Mouse (Mus musculus): Measurements from ENCODE around the gene Lrfn3. TPM values are rescaled to one million over a fixed set of nuclear protein-coding genes. Genes with fewer than 3 reads are reported as not detected.

Gene Lrfn3
- total and polyA plus RNA-seq, 2 experiments from 2014 or later, result 20.3 to 28.0 TPM

DNA sequence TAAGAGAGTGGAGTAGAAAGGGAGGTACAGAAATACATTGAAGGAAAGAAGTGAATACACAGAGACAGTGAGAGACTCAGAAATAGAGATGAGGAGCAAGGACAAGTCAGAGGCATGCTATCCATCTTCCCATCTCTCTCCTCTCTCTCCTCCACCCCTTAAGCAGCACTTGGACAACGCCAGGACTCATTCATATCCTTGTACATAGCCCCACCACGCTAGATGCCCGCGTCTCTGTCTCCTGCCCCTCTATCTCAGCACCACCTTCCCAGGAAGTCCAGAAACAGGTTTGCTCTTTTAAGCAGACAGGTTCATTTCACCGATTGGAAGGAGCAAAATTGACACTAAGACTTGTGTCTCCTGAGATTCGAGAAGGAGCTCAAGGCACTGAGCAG lies 769 bp upstream of the Lrfn3 start:
- Histone ChIP-seq H3K36me3 (ENCODE audit: insufficient read depth) (peaks cover 12% of the 10 kb centered on the region; the same call in 1 of the 2 replicates), H3K4me2 (ENCODE audit: low read depth) (peak overlapping the region; percentile 80), H3K4me1 (ENCODE audit: insufficient read depth) (peaks cover 19% of the 10 kb centered on the region), H3K27me3 (ENCODE audit: insufficient read depth, low read length) (no peaks in the 10 kb centered on the region), H3K9ac (peak overlapping the region; percentile 84), H3K9me3 (ENCODE audit: low read length) (no peaks in the 10 kb centered on the region), H3K4me3 (ENCODE audit: low read depth, low read length) (peak overlapping the region; percentile 72), H3K27ac (ENCODE audit: low read depth, low read length) (peak overlapping the region; percentile 66)
- ATAC-seq (peak; percentile 28), DNase-seq (no peak)
- WGBS, result 54% methylated on average over 6 of the region's 6 CpGs
- TF ChIP-seq CTCF (IDR thresholded peaks at IDR 0.05; ENCODE audit: low read depth), result no peak

- H3K4me1 ChIP-seq (ENCODE audit: insufficient read depth), result peaks cover 19% of the 10 kb centered on the region
- ATAC-seq (no peak), DNase-seq (no peak)
- H3K36me3 ChIP-seq (ENCODE audit: insufficient read depth), result peaks cover 22% of the 10 kb centered on the region
- H3K27ac ChIP-seq (ENCODE audit: low read depth, low read length), result no peak overlapping the region
- H3K27me3 ChIP-seq (ENCODE audit: insufficient read depth, low read length), result no peaks in the 10 kb centered on the region
- no peaks in the 10 kb centered on the region for H3K9me3 ChIP-seq (ENCODE audit: low read length)
- no peak for TF ChIP-seq CTCF (IDR thresholded peaks at IDR 0.05; ENCODE audit: low read depth)
- 93% methylated on average over 17 of the region's 17 CpGs for WGBS
- H3K9ac ChIP-seq, result no peak overlapping the region
- no peak overlapping the region for H3K4me3 ChIP-seq (ENCODE audit: low read depth, low read length)
- no peak overlapping the region for H3K4me2 ChIP-seq (ENCODE audit: low read depth)
These were observed 2.5 kb downstream of the Lrfn3 start for GRCm38 (mm10) chr7:30360028-30360427.

DNA sequence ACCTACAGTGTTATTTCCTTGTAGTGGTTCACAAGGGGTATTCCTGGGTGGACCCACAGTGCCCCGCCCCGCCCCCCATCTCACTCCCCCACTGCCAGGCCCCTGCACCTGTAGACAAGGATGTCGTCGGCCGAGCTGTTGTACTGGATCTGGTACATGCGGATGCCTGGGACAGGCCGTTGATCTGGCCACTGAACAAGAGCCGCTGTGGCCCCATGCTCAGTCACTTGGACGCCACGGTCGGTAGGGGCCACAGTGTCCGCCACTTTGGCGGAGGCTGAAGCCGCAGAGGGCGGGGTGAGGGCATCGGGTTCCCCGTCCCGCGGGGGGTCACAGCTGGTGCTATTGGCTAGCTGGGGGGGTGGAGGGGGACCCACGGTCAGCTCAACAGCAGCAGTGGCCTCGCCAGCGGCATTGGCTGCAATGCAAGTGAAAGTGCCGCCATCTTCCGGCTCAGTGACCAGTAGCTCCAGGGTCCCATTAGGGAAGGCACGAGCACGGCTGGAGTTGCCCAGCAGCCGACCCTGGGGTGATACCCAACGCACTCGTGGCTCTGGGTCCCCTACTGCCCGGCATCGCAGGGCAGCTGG lies 3.2 kb downstream of the Lrfn3 start:
- WGBS, result 90% methylated on average over 31 of the region's 31 CpGs
- Histone ChIP-seq H3K4me3 (ENCODE audit: low read depth, low read length) (no peak overlapping the region), H3K27ac (ENCODE audit: low read depth, low read length) (no peak overlapping the region), H3K9ac (no peak overlapping the region), H3K4me1 (ENCODE audit: insufficient read depth) (peaks cover 19% of the 10 kb centered on the region), H3K36me3 (ENCODE audit: insufficient read depth) (peaks cover 29% of the 10 kb centered on the region), H3K4me2 (ENCODE audit: low read depth) (no peak overlapping the region), H3K27me3 (ENCODE audit: insufficient read depth, low read length) (no peaks in the 10 kb centered on the region), H3K9me3 (ENCODE audit: low read length) (no peaks in the 10 kb centered on the region)
- ATAC-seq (no peak), DNase-seq (no peak)
- TF ChIP-seq CTCF (IDR thresholded peaks at IDR 0.05; ENCODE audit: low read depth), result no peak

GRCm38 (mm10) chr7:30358378-30359186 lies 4.0 kb downstream of the Lrfn3 start:
- no peak overlapping the region for H3K27ac ChIP-seq (ENCODE audit: low read depth, low read length)
- H3K9me3 ChIP-seq (ENCODE audit: low read length), result no peaks in the 10 kb centered on the region
- H3K9ac ChIP-seq, result no peak overlapping the region
- H3K36me3 ChIP-seq (ENCODE audit: insufficient read depth), result peaks cover 34% of the 10 kb centered on the region
- DNase-seq (no peak), ATAC-seq (no peak)
- H3K4me2 ChIP-seq (ENCODE audit: low read depth), result no peak overlapping the region
- no peaks in the 10 kb centered on the region for H3K27me3 ChIP-seq (ENCODE audit: insufficient read depth, low read length)
- 80% methylated on average over 7 of the region's 7 CpGs for WGBS
- peaks cover 15% of the 10 kb centered on the region for H3K4me1 ChIP-seq (ENCODE audit: insufficient read depth)
- H3K4me3 ChIP-seq (ENCODE audit: low read depth, low read length), result no peak overlapping the region
- no peak for TF ChIP-seq CTCF (IDR thresholded peaks at IDR 0.05; ENCODE audit: low read depth)

GRCm38 (mm10) chr7:30354059-30354458 lies 8.5 kb downstream of the Lrfn3 start:
- Histone ChIP-seq H3K9ac (no peak overlapping the region), H3K27me3 (ENCODE audit: insufficient read depth, low read length) (no peaks in the 10 kb centered on the region; the same call in 1 of the 2 replicates), H3K27ac (ENCODE audit: low read depth, low read length) (peak overlapping the region; percentile 54; the same call in 1 of the 2 replicates), H3K9me3 (ENCODE audit: low read length) (no peaks in the 10 kb centered on the region), H3K36me3 (ENCODE audit: insufficient read depth) (peaks cover 30% of the 10 kb centered on the region), H3K4me3 (ENCODE audit: low read depth, low read length) (no peak overlapping the region), H3K4me2 (ENCODE audit: low read depth) (no peak overlapping the region), H3K4me1 (ENCODE audit: insufficient read depth) (no peaks in the 10 kb centered on the region)
- no peak for DNase-seq
- TF ChIP-seq CTCF (IDR thresholded peaks at IDR 0.05; ENCODE audit: low read depth), result no peak
- no peak for ATAC-seq
- 77% methylated on average over 4 of the region's 4 CpGs for WGBS

DNA sequence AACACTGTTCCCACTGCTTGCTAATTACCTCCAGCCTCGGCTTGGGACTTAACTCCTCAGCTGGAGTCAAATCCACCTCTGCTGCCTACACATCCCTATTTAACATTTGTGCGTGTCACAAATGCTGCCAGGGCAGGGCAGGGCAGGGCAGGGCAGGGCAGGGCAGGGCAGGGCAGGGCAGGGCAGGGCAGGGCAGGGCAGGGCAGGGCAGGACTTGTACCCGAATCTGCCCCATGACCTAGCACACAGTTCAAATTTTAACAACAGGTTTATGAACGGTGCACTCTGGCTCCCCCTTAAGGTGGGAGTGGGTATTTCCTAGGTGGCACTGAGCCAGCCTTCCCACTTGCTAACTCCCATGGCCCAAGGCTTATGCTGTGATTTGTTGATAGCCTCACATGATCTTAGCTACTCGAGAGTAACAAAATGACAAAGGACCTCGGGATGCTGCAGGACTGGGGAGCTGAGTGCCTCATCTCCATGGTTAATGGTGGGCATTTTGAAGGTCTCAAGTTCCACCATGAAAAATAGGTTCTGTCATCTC lies 9.2 kb downstream of the Lrfn3 start:
- 15% methylated on average over 6 of the region's 6 CpGs for WGBS

More for the DNA sequence above, 9.2 kb downstream of the Lrfn3 start:
- peak; percentile 84 for TF ChIP-seq CTCF (IDR thresholded peaks at IDR 0.05; ENCODE audit: low read depth)
- H3K9ac ChIP-seq, result no peak overlapping the region
- ATAC-seq (peak; percentile 89), DNase-seq (peak; percentile 84)
- H3K4me2 ChIP-seq (ENCODE audit: low read depth), result no peak overlapping the region
- H3K4me1 ChIP-seq (ENCODE audit: insufficient read depth), result no peaks in the 10 kb centered on the region
- H3K9me3 ChIP-seq (ENCODE audit: low read length), result no peaks in the 10 kb centered on the region
- peak overlapping the region; percentile 54; the same call in 1 of the 2 replicates for H3K27ac ChIP-seq (ENCODE audit: low read depth, low read length)
- no peak overlapping the region for H3K4me3 ChIP-seq (ENCODE audit: low read depth, low read length)
- no peaks in the 10 kb centered on the region; the same call in 1 of the 2 replicates for H3K27me3 ChIP-seq (ENCODE audit: insufficient read depth, low read length)
- peaks cover 24% of the 10 kb centered on the region for H3K36me3 ChIP-seq (ENCODE audit: insufficient read depth)

Measured in forebrain, postnatal 0 days (tissue).